Mouse (Mus musculus): ENCODE data around the gene Bmp10.

- TF ChIP-seq SIN3A (IDR thresholded peaks at IDR 0.05; ENCODE audit: low read length) (0 out of 2 replicates have a peak, but pooled peaks have one; percentile 10), POLR2AphosphoS2 (IDR thresholded peaks at IDR 0.05; ENCODE audit: low read length) (no peak), GATA1 (IDR thresholded peaks at IDR 0.05; ENCODE audit: low read depth, low read length) (no peak), USF1 (IDR thresholded peaks at IDR 0.05; ENCODE audit: low read depth, low read length) (no peak), E2F4 (IDR thresholded peaks at IDR 0.05; ENCODE audit: borderline replicate concordance, low read depth, low read length) (no peak), POLR2A (IDR thresholded peaks at IDR 0.05; ENCODE audit: control insufficient read depth in 1 of 2, insufficient read depth in 1 of 2, low read depth in 1 of 2, low read length in 2 of 2, poor library complexity in 1 of 2) (no peak), CTCF (IDR thresholded peaks at IDR 0.05 in 2 of 3, conservative IDR thresholded peaks at IDR 0.05 in 1 of 3; ENCODE audit: control insufficient read depth in 1 of 3, insufficient read depth in 1 of 3, low read depth in 2 of 3, low read length in 3 of 3, poor library complexity in 1 of 3, severe bottlenecking in 1 of 3) (peak; percentile 95 to 98 (median 97)), JUND (IDR thresholded peaks at IDR 0.05; ENCODE audit: low read depth, low read length) (no peak), NRF1 (IDR thresholded peaks at IDR 0.05; ENCODE audit: insufficient read depth, low read depth, low read length, poor library complexity, severe bottlenecking) (no peak), CHD2 (IDR thresholded peaks at IDR 0.05; ENCODE audit: low read length) (no peak), MEF2A (IDR thresholded peaks at IDR 0.05; ENCODE audit: extremely low read depth, insufficient replicate concordance, low read depth, low read length, poor library complexity, severe bottlenecking) (no peak), MYC (IDR thresholded peaks at IDR 0.05; ENCODE audit: low read depth, low read length) (no peak)
Observed at GRCm38 (mm10) chr6:87399137-87399536, 29.7 kb upstream of the Bmp10 start.

All from MEL (cell line).